25 mouse cellular contexts compared by ENCODE assay signal in the genomic region with DNA sequence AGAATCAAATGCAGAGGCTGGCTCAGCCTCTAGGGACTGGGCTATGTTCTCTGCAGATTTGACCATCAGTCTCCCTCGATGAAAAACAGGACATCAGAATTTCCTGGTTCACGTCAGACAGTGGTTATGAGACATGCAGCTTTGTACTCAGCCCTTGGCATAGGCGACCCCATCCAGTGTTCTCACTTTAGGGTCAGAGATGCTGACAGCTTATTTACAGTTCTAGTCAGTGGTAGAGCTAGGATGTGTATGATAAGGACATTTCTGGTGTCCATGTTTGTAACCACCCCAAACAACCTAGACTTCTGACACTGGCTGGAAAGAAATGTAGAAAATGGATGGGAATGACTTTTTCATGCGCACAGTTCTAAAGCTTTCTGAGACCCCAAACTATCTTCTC.
"Had no signal": no experiment of that assay in that cellular context is flagged by ENCODE, and none has a peak within 500 bp of the region (broad histone marks: within the 10 kb centered on the region; RNA-seq: fewer than 3 reads in every experiment).

No protein-coding gene starts in this region.

- H3K4me2 ChIP-seq: forebrain, embryonic 15.5 days; heart, embryonic 13.5 days; heart, embryonic 15.5 days; hindbrain, embryonic 13.5 days; hindbrain, embryonic 15.5 days; kidney, embryonic 15.5 days; limb, embryonic 12.5 days had no signal

- DNase-seq: forebrain, postnatal 0 days; gastrocnemius, postnatal 14 days; gastrocnemius, postnatal 36 days; heart, adult 18-20 months; heart, postnatal 14 days; heart, postnatal 36 days; kidney, adult 11 months; kidney, adult 2 months; kidney, adult 9 months; kidney, postnatal 14 days; kidney, postnatal 36 days; layer of hippocampus, adult 9-11 months; layer of hippocampus, postnatal 36 days had no signal

- H3K27ac ChIP-seq: forebrain, embryonic 15.5 days; heart, embryonic 10.5 days; heart, embryonic 13.5 days; heart, embryonic 15.5 days; hindbrain, embryonic 13.5 days; hindbrain, embryonic 15.5 days; hindbrain, postnatal 0 days; kidney, embryonic 15.5 days; kidney, postnatal 0 days; limb, embryonic 10.5 days; limb, embryonic 12.5 days had no signal

- H3K36me3 ChIP-seq: forebrain, embryonic 15.5 days; heart, embryonic 10.5 days; heart, embryonic 13.5 days; heart, embryonic 15.5 days; hindbrain, embryonic 13.5 days; hindbrain, embryonic 15.5 days; kidney, embryonic 15.5 days; limb, embryonic 10.5 days; limb, embryonic 12.5 days had no signal

- H3K27me3 ChIP-seq: forebrain, embryonic 15.5 days; heart, embryonic 15.5 days; hindbrain, embryonic 13.5 days; hindbrain, embryonic 15.5 days; kidney, embryonic 15.5 days had no signal

- H3K9me3 ChIP-seq: forebrain, embryonic 15.5 days; heart, embryonic 10.5 days; heart, embryonic 13.5 days; heart, embryonic 15.5 days; hindbrain, embryonic 13.5 days; hindbrain, embryonic 15.5 days; kidney, embryonic 15.5 days; limb, embryonic 10.5 days; limb, embryonic 12.5 days had no signal

- ATAC-seq: forebrain, embryonic 15.5 days; forebrain, postnatal 0 days; hindbrain, postnatal 0 days; intestine, embryonic 16.5 days had no signal

- H3K9ac ChIP-seq: forebrain, embryonic 15.5 days; forebrain, postnatal 0 days; heart, embryonic 13.5 days; heart, embryonic 15.5 days; hindbrain, embryonic 13.5 days; hindbrain, embryonic 15.5 days; kidney, embryonic 15.5 days; limb, embryonic 12.5 days had no signal

- H3K4me1 ChIP-seq: forebrain, embryonic 15.5 days; heart, embryonic 10.5 days; heart, embryonic 13.5 days; heart, embryonic 15.5 days; hindbrain, embryonic 13.5 days; hindbrain, embryonic 15.5 days; kidney, embryonic 15.5 days; limb, embryonic 10.5 days had no signal

- H3K4me3 ChIP-seq: forebrain, embryonic 15.5 days; heart, embryonic 10.5 days; heart, embryonic 13.5 days; heart, embryonic 15.5 days; hindbrain, embryonic 13.5 days; hindbrain, embryonic 15.5 days; kidney, embryonic 15.5 days; limb, embryonic 10.5 days; limb, embryonic 12.5 days had no signal
